Mouse (Mus musculus): ENCODE results near the gene Rack1. TPM values are rescaled to one million over a fixed set of nuclear protein-coding genes. Genes with fewer than 3 reads are reported as not detected.
A peak's percentile ranks its signal among the peaks of the same experiment; 100 is the strongest.
"Not testable (repeated sequence)": the region's sequence is repeated elsewhere in the genome, so short reads cannot be mapped to it uniquely, and the experiment has no call there.

Rack1 gene
- polyA plus RNA-seq, 1 experiment, result 432 TPM

GRCm38 (mm10) chr11:48815851-48816250 is 15.7 kb downstream of the Rack1 start:
- Histone ChIP-seq H3K4me1 (ENCODE audit: control insufficient read depth, insufficient read depth, low read length) (peaks cover 5% of the 10 kb centered on the region), H3K27me3 (ENCODE audit: control insufficient read depth, insufficient read depth, low read length) (no peaks in the 10 kb centered on the region), H3K27ac (ENCODE audit: insufficient read depth, low read length) (no peak overlapping the region), H3K4me3 (replicated peaks; ENCODE audit: insufficient read depth, low read depth, low read length) (peak overlapping the region; percentile 97)
- peak in 1 of 2 experiments; percentile 35 for DNase-seq
- TF ChIP-seq CTCF (IDR thresholded peaks at IDR 0.05; ENCODE audit: borderline replicate concordance, insufficient read depth, low read depth, low read length) (no peak), POLR2A (IDR thresholded peaks at IDR 0.05; ENCODE audit: borderline replicate concordance, insufficient read depth, low read length) (no peak)
- 59% methylated on average over 16 of the region's 16 CpGs for WGBS

GRCm38 (mm10) chr11:48816281-48816781 is 16.2 kb downstream of the Rack1 start:
- H3K4me1 ChIP-seq (ENCODE audit: control insufficient read depth, insufficient read depth, low read length), result peaks cover 5% of the 10 kb centered on the region
- H3K27me3 ChIP-seq (ENCODE audit: control insufficient read depth, insufficient read depth, low read length), result no peaks in the 10 kb centered on the region
- peak overlapping the region; percentile 97 for H3K4me3 ChIP-seq (replicated peaks; ENCODE audit: insufficient read depth, low read depth, low read length)
- H3K27ac ChIP-seq (ENCODE audit: insufficient read depth, low read length), result peak overlapping the region; percentile 31; the same call in 1 of the 2 replicates
- no peak for TF ChIP-seq CTCF (IDR thresholded peaks at IDR 0.05; ENCODE audit: borderline replicate concordance, insufficient read depth, low read depth, low read length)
- peak in 1 of 2 experiments; percentile 58 for DNase-seq
- WGBS, result 2% methylated on average over 23 of the region's 23 CpGs

GRCm38 (mm10) chr11:48816800-48817665 is 16.9 kb downstream of the Rack1 start, which contains the start of gene Trim41:
Trim41 (minus strand) TSS chr11:48817353.
- Histone ChIP-seq H3K27ac (ENCODE audit: insufficient read depth, low read length) (peak within 1 kb of the TSS; percentile 98), H3K27me3 (ENCODE audit: control insufficient read depth, insufficient read depth, low read length) (no peaks in the 10 kb centered on the region), H3K4me3 (replicated peaks; ENCODE audit: insufficient read depth, low read depth, low read length) (peak within 1 kb of the TSS; percentile 97), H3K4me1 (ENCODE audit: control insufficient read depth, insufficient read depth, low read length) (peaks cover 5% of the 10 kb centered on the region)
- TF ChIP-seq POLR2A (IDR thresholded peaks at IDR 0.05; ENCODE audit: borderline replicate concordance, insufficient read depth, low read length) (peak; percentile 54), CTCF (IDR thresholded peaks at IDR 0.05; ENCODE audit: borderline replicate concordance, insufficient read depth, low read depth, low read length) (no peak)
- under 1% methylated on average over 75 of the region's 77 CpGs for WGBS
- peak; percentile 99 for DNase-seq

- TF ChIP-seq CTCF (IDR thresholded peaks at IDR 0.05; ENCODE audit: borderline replicate concordance, insufficient read depth, low read depth, low read length) (no peak), POLR2A (IDR thresholded peaks at IDR 0.05; ENCODE audit: borderline replicate concordance, insufficient read depth, low read length) (no peak)
- DNase-seq, result no peak
- 3% methylated on average over 9 of the region's 9 CpGs for WGBS
- H3K4me3 ChIP-seq (replicated peaks; ENCODE audit: insufficient read depth, low read depth, low read length), result peak overlapping the region; percentile 97
- peaks cover 5% of the 10 kb centered on the region for H3K4me1 ChIP-seq (ENCODE audit: control insufficient read depth, insufficient read depth, low read length)
- H3K27me3 ChIP-seq (ENCODE audit: control insufficient read depth, insufficient read depth, low read length), result no peaks in the 10 kb centered on the region
- no peak overlapping the region for H3K27ac ChIP-seq (ENCODE audit: insufficient read depth, low read length)
Measured at GRCm38 (mm10) chr11:48817794-48818193, 17.7 kb downstream of the Rack1 start.

GRCm38 (mm10) chr11:48818346-48818745 is 18.2 kb downstream of the Rack1 start:
- H3K4me3 ChIP-seq (replicated peaks; ENCODE audit: insufficient read depth, low read depth, low read length), result peak overlapping the region; percentile 52
- H3K27ac ChIP-seq (ENCODE audit: insufficient read depth, low read length), result no peak overlapping the region
- H3K4me1 ChIP-seq (ENCODE audit: control insufficient read depth, insufficient read depth, low read length), result peaks cover 5% of the 10 kb centered on the region
- DNase-seq, result peak; percentile 85 to 86
- TF ChIP-seq POLR2A (IDR thresholded peaks at IDR 0.05; ENCODE audit: borderline replicate concordance, insufficient read depth, low read length), result no peak
- TF ChIP-seq CTCF (IDR thresholded peaks at IDR 0.05; ENCODE audit: borderline replicate concordance, insufficient read depth, low read depth, low read length), result no peak
- no peaks in the 10 kb centered on the region for H3K27me3 ChIP-seq (ENCODE audit: control insufficient read depth, insufficient read depth, low read length)
- under 1% methylated on average over 16 of the region's 16 CpGs for WGBS

GRCm38 (mm10) chr11:48819614-48820307 is 19.6 kb downstream of the Rack1 start:
- no peaks in the 10 kb centered on the region for H3K27me3 ChIP-seq (ENCODE audit: control insufficient read depth, insufficient read depth, low read length)
- H3K4me1 ChIP-seq (ENCODE audit: control insufficient read depth, insufficient read depth, low read length), result peaks cover 5% of the 10 kb centered on the region
- DNase-seq, result no peak
- WGBS, result 80% methylated on average over 7 of the region's 7 CpGs
- no peak overlapping the region for H3K4me3 ChIP-seq (replicated peaks; ENCODE audit: insufficient read depth, low read depth, low read length)
- no peak for TF ChIP-seq CTCF (IDR thresholded peaks at IDR 0.05; ENCODE audit: borderline replicate concordance, insufficient read depth, low read depth, low read length)
- TF ChIP-seq POLR2A (IDR thresholded peaks at IDR 0.05; ENCODE audit: borderline replicate concordance, insufficient read depth, low read length), result no peak
- H3K27ac ChIP-seq (ENCODE audit: insufficient read depth, low read length), result no peak overlapping the region

GRCm38 (mm10) chr11:48820308-48820674 is 20.2 kb downstream of the Rack1 start:
- TF ChIP-seq POLR2A (IDR thresholded peaks at IDR 0.05; ENCODE audit: borderline replicate concordance, insufficient read depth, low read length) (no peak), CTCF (IDR thresholded peaks at IDR 0.05; ENCODE audit: borderline replicate concordance, insufficient read depth, low read depth, low read length) (no peak)

GRCm38 (mm10) chr11:48821299-48821698 is 21.2 kb downstream of the Rack1 start:
- not testable (repeated sequence) for H3K4me1 ChIP-seq (ENCODE audit: control insufficient read depth, insufficient read depth, low read length); H3K27ac ChIP-seq (ENCODE audit: insufficient read depth, low read length); H3K27me3 ChIP-seq (ENCODE audit: control insufficient read depth, insufficient read depth, low read length); H3K4me3 ChIP-seq (replicated peaks; ENCODE audit: insufficient read depth, low read depth, low read length); DNase-seq
- WGBS, result 82% methylated on average over 14 of the region's 14 CpGs

More at GRCm38 (mm10) chr11:48820308-48820674, 20.2 kb downstream of the Rack1 start:
- Histone ChIP-seq H3K27ac (ENCODE audit: insufficient read depth, low read length) (no peak overlapping the region), H3K4me3 (replicated peaks; ENCODE audit: insufficient read depth, low read depth, low read length) (no peak overlapping the region), H3K4me1 (ENCODE audit: control insufficient read depth, insufficient read depth, low read length) (peaks cover 5% of the 10 kb centered on the region), H3K27me3 (ENCODE audit: control insufficient read depth, insufficient read depth, low read length) (no peaks in the 10 kb centered on the region)
- DNase-seq, result no peak
